Mouse (Mus musculus) CD4-positive naive resting alpha-beta T cell, adult 57 days (primary cell): ENCODE measurements around the gene C130026I21Rik. TPM values are rescaled to one million over a fixed set of nuclear protein-coding genes. Genes with fewer than 3 reads are reported as not detected.

Experiments
- total RNA-seq: library from RNA; stranded (reverse); gene quantifications from one replicate; pipeline ENCODE4 v1.2.4, GENCODE M21; 2023

C130026I21Rik gene
- 20.0 TPM for total RNA-seq

GRCm38 (mm10) chr1:85270466-85270865 is at the start of gene C130026I21Rik:
Gene C130026I21Rik, minus strand, starts transcription at chr1:85270566.

DNA sequence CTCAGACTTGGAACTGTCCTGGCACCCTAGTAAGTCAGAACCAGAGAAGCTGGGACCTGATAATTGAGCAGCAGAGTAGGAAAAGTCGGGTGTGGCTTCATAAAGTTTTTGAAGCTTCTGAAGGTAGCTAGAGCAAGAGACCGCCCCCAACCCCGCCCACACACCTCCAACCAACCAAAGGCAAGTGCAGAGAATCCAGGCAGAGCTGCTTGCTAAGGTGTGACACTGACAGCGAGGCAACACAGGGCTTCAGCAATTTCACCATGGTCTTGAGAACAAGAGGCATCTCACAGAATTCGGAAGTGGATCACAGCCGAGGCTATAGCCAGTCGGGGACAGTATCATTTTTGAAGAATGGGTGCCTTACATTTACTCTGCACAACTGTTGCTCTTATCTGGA is 160.6 kb downstream of the C130026I21Rik start, which contains the start of gene A530032D15Rik:
Gene A530032D15Rik, minus strand, starts transcription at position 101 of the 400 bp plus-strand sequence.

DNA sequence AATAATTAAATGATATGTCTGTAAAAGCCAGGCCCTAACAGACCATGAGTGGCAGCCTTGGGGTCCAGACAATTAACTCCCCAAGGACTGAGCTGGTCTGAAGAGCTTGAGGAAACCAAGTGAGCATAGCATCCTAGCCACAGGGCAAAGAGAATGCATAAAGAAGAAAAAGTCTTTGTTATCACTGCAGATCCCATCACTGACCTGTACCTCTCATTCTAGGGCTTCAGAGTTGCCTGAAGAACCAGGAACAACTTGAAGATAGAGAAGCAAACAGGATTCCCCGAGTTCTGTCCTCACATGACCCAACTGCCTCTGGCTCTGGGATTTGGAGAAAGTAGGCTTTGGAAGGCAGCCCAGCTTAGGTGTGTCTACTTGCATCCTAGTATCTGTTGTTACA is 170.5 kb downstream of the C130026I21Rik start, which contains the start of gene Gm10553:
Gene Gm10553, plus strand, starts transcription at position 301 of the 400 bp plus-strand sequence.

Other genes with a start within 250 kb of the C130026I21Rik start
- not detected for gene Gm10553, start 170.4 kb downstream of the C130026I21Rik start, total RNA-seq
- 4.9 TPM for gene A530032D15Rik, start 160.7 kb downstream of the C130026I21Rik start, total RNA-seq